Mouse (Mus musculus): Measurements from ENCODE around the gene Mboat2. TPM values are rescaled to one million over a fixed set of nuclear protein-coding genes. Genes with fewer than 3 reads are reported as not detected.

The Mboat2 gene
- total and polyA plus RNA-seq, 3 experiments: 3.8 to 12.3 (median 8.4) TPM

DNA sequence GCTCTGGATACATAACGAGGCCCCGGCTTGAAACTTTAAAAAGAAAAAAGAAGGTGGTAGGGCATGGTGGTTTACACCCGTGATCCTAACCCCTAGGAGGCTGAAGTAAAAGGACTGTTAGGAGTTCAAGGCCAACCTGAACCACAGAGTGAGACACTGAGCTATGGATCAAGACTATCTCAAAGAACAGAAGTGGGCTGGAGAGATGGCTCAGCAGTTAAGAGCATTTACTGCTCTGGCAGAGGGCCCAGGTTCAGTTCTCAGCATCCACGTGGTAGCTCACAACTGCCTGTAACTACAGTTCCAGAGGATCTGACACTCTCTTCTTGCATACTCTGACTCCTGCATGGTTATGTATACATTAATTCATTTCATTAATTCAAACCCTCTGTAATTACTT lies 112.7 kb downstream of the Mboat2 start:
- TF ChIP-seq EP300 (IDR thresholded peaks at IDR 0.05; ENCODE audit: insufficient read depth, low read depth, low read length): no peak
- no peak for TF ChIP-seq POLR2A (IDR thresholded peaks at IDR 0.05; ENCODE audit: insufficient read depth, low read depth, low read length)
- TF ChIP-seq CTCF (IDR thresholded peaks at IDR 0.05): no peak
- H3K4me1 ChIP-seq (ENCODE audit: control insufficient read depth, insufficient read depth, low read length): no peaks in the 10 kb centered on the region
- H3K9ac ChIP-seq (ENCODE audit: low read depth, low read length): no peak overlapping the region
- H3K79me2 ChIP-seq (replicated peaks; ENCODE audit: control insufficient read depth, insufficient read depth, low read length): no peaks in the 10 kb centered on the region
- no peak overlapping the region for H3K27ac ChIP-seq
- no peak overlapping the region for H3K4me3 ChIP-seq
- intact Hi-C loops (cut with DNase I): no loop called here
- no peaks in the 10 kb centered on the region for H3K27me3 ChIP-seq (ENCODE audit: control insufficient read depth, insufficient read depth, low read length)
- WGBS: 82% methylated on average over 4 of the region's 4 CpGs
- no peak for DNase-seq
- no peaks in the 10 kb centered on the region for H3K36me3 ChIP-seq (ENCODE audit: control insufficient read depth, insufficient read depth, low read length)

DNA sequence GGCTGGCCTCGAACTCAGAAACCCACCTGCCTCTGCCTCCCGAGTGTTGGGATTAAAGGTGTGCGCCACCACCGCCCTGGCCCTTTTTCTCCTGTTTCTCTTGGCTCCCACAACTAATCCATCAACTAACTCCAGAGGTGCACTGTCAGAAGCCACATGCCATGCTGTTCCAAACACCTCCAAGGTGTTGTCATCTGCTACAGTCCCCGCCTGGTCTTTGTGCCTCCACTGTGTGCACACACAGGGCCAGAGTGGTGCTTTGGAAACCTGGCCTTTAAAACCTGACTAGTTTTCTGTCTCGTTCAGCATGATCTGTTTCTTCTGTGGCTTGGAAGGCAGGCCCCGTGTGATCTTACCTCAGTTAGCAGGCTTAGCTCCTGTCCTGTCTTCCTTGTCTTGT lies 113.9 kb downstream of the Mboat2 start:
- no peak for DNase-seq
- Histone ChIP-seq H3K9ac (ENCODE audit: low read depth, low read length) (no peak overlapping the region), H3K4me3 (no peak overlapping the region), H3K79me2 (replicated peaks; ENCODE audit: control insufficient read depth, insufficient read depth, low read length) (no peaks in the 10 kb centered on the region), H3K27me3 (ENCODE audit: control insufficient read depth, insufficient read depth, low read length) (no peaks in the 10 kb centered on the region), H3K27ac (no peak overlapping the region), H3K4me1 (ENCODE audit: control insufficient read depth, insufficient read depth, low read length) (no peaks in the 10 kb centered on the region), H3K36me3 (ENCODE audit: control insufficient read depth, insufficient read depth, low read length) (no peaks in the 10 kb centered on the region)
- 86% methylated on average over 7 of the region's 7 CpGs for WGBS
- intact Hi-C loops (cut with DNase I): no loop called here
- TF ChIP-seq POLR2A (IDR thresholded peaks at IDR 0.05; ENCODE audit: insufficient read depth, low read depth, low read length) (no peak), EP300 (IDR thresholded peaks at IDR 0.05; ENCODE audit: insufficient read depth, low read depth, low read length) (no peak), CTCF (IDR thresholded peaks at IDR 0.05) (no peak)

DNA sequence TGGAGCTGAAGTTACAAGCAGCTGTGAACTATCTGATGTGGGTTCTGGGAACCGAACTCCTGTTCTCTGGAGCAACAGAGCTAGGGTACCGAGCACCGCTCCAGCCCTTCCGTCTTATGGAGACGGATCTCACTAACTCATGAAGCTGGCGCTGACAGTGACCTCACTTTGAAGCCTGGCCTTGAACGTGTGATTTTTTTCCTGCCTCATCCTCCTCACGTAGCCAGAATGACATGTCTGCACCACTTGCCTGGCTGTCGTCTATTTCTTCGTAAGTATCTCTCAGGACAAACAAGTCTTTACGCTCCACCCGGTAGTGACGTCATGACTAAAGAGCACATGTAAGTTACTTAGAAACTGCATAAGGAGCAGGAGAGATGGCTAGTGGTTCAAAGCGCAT lies 116.4 kb downstream of the Mboat2 start:
- H3K9ac ChIP-seq (ENCODE audit: low read depth, low read length): no peak overlapping the region
- H3K27me3 ChIP-seq (ENCODE audit: control insufficient read depth, insufficient read depth, low read length): no peaks in the 10 kb centered on the region
- no peak overlapping the region for H3K27ac ChIP-seq
- no peak for TF ChIP-seq POLR2A (IDR thresholded peaks at IDR 0.05; ENCODE audit: insufficient read depth, low read depth, low read length)
- TF ChIP-seq EP300 (IDR thresholded peaks at IDR 0.05; ENCODE audit: insufficient read depth, low read depth, low read length): no peak
- no peak for TF ChIP-seq CTCF (IDR thresholded peaks at IDR 0.05)
- no peaks in the 10 kb centered on the region for H3K4me1 ChIP-seq (ENCODE audit: control insufficient read depth, insufficient read depth, low read length)
- H3K36me3 ChIP-seq (ENCODE audit: control insufficient read depth, insufficient read depth, low read length): no peaks in the 10 kb centered on the region
- WGBS: 90% methylated on average over 14 of the region's 14 CpGs
- no peaks in the 10 kb centered on the region for H3K79me2 ChIP-seq (replicated peaks; ENCODE audit: control insufficient read depth, insufficient read depth, low read length)
- no peak overlapping the region for H3K4me3 ChIP-seq
- intact Hi-C loops (cut with DNase I): loop anchor here (2.0 to 5.0 kb wide), 2 partner anchors 20 to 115 kb away; partner anchors contain the start of gene Mboat2
- no peak for DNase-seq

DNA sequence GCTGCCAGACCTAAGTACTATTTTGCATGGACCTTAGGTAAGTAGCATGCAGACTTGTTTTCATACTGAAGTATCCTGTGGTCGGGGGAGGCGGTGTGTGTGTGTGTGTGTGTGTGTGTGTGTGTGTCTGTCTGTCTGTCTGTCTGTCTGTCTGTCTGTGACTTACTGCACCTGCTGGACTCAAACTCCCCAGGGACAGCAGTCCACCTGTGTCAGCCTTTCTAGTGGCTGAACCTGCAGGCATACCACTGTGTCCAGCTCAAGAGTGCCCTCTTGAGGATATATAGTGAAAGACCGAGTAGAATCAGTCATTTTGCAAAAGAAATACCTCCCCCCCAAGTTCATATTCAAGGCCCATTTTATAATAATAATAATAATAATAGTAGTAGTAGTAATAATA lies 117.7 kb downstream of the Mboat2 start:
- H3K27ac ChIP-seq: no peak overlapping the region
- 63% methylated on average over 3 of the region's 3 CpGs for WGBS
- DNase-seq: peak in 1 of 2 experiments; percentile 15
- no peak overlapping the region for H3K9ac ChIP-seq (ENCODE audit: low read depth, low read length)
- TF ChIP-seq EP300 (IDR thresholded peaks at IDR 0.05; ENCODE audit: insufficient read depth, low read depth, low read length) (0 out of 2 replicates have a peak, but pooled peaks have one; percentile 45), POLR2A (IDR thresholded peaks at IDR 0.05; ENCODE audit: insufficient read depth, low read depth, low read length) (no peak), CTCF (IDR thresholded peaks at IDR 0.05) (peak; percentile 75)
- no peaks in the 10 kb centered on the region for H3K4me1 ChIP-seq (ENCODE audit: control insufficient read depth, insufficient read depth, low read length)
- intact Hi-C loops (cut with DNase I): loop anchor here (1.0 to 5.0 kb wide), 2 partner anchors 116 to 231 kb away; partner anchors contain the start of gene Mboat2
- H3K79me2 ChIP-seq (replicated peaks; ENCODE audit: control insufficient read depth, insufficient read depth, low read length): no peaks in the 10 kb centered on the region
- no peak overlapping the region for H3K4me3 ChIP-seq
- H3K36me3 ChIP-seq (ENCODE audit: control insufficient read depth, insufficient read depth, low read length): no peaks in the 10 kb centered on the region
- H3K27me3 ChIP-seq (ENCODE audit: control insufficient read depth, insufficient read depth, low read length): no peaks in the 10 kb centered on the region

DNA sequence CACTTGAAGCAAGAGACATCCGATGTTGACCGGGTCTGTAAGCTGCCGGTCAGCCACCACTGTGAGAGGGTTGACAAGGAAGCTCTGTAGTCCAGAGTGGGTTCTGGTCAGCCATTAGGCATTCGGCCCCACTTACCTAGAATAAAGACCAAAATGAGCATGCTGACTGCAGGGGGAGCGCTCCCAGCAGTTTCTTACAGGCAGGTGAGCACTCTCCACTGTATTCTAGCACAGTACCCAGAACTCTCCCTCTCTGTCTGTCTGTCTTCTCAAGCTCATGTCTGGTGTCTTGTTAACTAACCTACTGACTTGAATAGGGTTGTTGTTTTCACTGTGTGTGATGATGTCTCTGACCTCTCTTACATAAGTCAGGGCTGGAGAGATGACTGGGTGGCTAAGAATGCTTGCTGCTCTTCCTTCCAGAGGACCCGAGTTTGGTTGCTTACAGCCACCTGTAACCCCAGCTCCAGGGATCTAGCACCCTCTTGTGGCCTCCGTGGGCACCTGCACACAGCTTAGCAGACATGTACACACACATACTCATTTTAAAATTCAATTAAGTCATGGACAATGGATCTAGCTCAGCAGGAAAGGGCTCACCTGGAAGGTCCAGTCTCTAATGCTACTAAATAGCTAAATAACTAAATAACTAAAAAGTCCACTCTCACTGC lies 119.8 kb downstream of the Mboat2 start:
- Histone ChIP-seq H3K4me1 (ENCODE audit: control insufficient read depth, insufficient read depth, low read length) (no peaks in the 10 kb centered on the region), H3K9ac (ENCODE audit: low read depth, low read length) (no peak overlapping the region), H3K27ac (no peak overlapping the region), H3K79me2 (replicated peaks; ENCODE audit: control insufficient read depth, insufficient read depth, low read length) (no peaks in the 10 kb centered on the region), H3K36me3 (ENCODE audit: control insufficient read depth, insufficient read depth, low read length) (no peaks in the 10 kb centered on the region), H3K4me3 (no peak overlapping the region), H3K27me3 (ENCODE audit: control insufficient read depth, insufficient read depth, low read length) (no peaks in the 10 kb centered on the region)
- WGBS: 92% methylated on average over 7 of the region's 7 CpGs
- intact Hi-C loops (cut with DNase I): no loop called here
- no peak for DNase-seq
- TF ChIP-seq CTCF (IDR thresholded peaks at IDR 0.05) (peak; percentile 52), EP300 (IDR thresholded peaks at IDR 0.05; ENCODE audit: insufficient read depth, low read depth, low read length) (no peak)

DNA sequence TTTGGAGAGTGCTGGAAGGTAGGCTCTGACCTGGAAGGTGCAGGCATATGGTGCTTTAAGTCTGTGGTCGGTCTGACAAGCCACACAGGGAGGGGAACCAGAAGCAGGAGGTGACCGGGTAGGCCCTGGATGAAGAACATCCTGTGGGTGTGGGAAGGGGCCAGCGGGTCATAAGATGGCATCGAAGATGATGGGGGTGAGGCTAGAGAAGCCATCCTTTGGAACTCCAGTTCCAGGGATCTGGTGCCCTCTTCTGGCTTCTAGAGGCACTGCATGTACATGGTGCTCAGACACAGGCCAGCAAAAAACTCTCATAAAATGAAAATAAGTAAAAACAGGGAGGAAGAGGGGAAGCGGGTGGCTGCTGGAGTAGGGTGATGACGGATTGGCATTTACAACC lies 121.5 kb downstream of the Mboat2 start:
- WGBS: 32% methylated on average over 6 of the region's 6 CpGs
- DNase-seq: peak; percentile 24 to 69
- H3K9ac ChIP-seq (ENCODE audit: low read depth, low read length): no peak overlapping the region

More for the DNA sequence above, 121.5 kb downstream of the Mboat2 start:
- TF ChIP-seq CTCF (IDR thresholded peaks at IDR 0.05): peak; percentile 89
- 0 out of 2 replicates have a peak, but pooled peaks have one; percentile 56 for TF ChIP-seq EP300 (IDR thresholded peaks at IDR 0.05; ENCODE audit: insufficient read depth, low read depth, low read length)
- no peak for TF ChIP-seq POLR2A (IDR thresholded peaks at IDR 0.05; ENCODE audit: insufficient read depth, low read depth, low read length)
- no peaks in the 10 kb centered on the region for H3K36me3 ChIP-seq (ENCODE audit: control insufficient read depth, insufficient read depth, low read length)
- no peak overlapping the region for H3K27ac ChIP-seq
- no peaks in the 10 kb centered on the region for H3K79me2 ChIP-seq (replicated peaks; ENCODE audit: control insufficient read depth, insufficient read depth, low read length)
- H3K27me3 ChIP-seq (ENCODE audit: control insufficient read depth, insufficient read depth, low read length): no peaks in the 10 kb centered on the region
- no peak overlapping the region for H3K4me3 ChIP-seq
- H3K4me1 ChIP-seq (ENCODE audit: control insufficient read depth, insufficient read depth, low read length): no peaks in the 10 kb centered on the region
- intact Hi-C loops (cut with DNase I): loop anchor here (1.0 to 2.0 kb wide), 2 partner anchors 23 to 242 kb away; partner anchors contain the start of gene Kidins220
